Mouse (Mus musculus): ENCODE measurements around the gene Pcyt1a. TPM values are rescaled to one million over a fixed set of nuclear protein-coding genes. Genes with fewer than 3 reads are reported as not detected.

Gene Pcyt1a
- 1 to 10 TPM; 6.0 to 6.9 TPM for polyA plus RNA-seq (2017; shearing (Covaris generic))

- peak; percentile 67 for ATAC-seq
Measured at GRCm38 (mm10) chr16:32430474-32431046, at the start of gene Pcyt1a. Gene Pcyt1a, plus strand, starts transcription at chr16:32430921.

GRCm38 (mm10) chr16:32382901-32383300, 47.8 kb upstream of the Pcyt1a start:
- no peak for ATAC-seq

GRCm38 (mm10) chr16:32384885-32385284, 45.8 kb upstream of the Pcyt1a start:
- ATAC-seq, result no peak

GRCm38 (mm10) chr16:32386826-32387225, 43.9 kb upstream of the Pcyt1a start:
- no peak for ATAC-seq

GRCm38 (mm10) chr16:32389049-32389448, 41.7 kb upstream of the Pcyt1a start:
- ATAC-seq, result no peak

- ATAC-seq, result no peak
Measured at GRCm38 (mm10) chr16:32389841-32390240, 40.9 kb upstream of the Pcyt1a start.

- ATAC-seq, result no peak
Measured at GRCm38 (mm10) chr16:32390882-32391281, 39.8 kb upstream of the Pcyt1a start.

- no peak for ATAC-seq
Measured at GRCm38 (mm10) chr16:32395679-32396540, 34.8 kb upstream of the Pcyt1a start.

GRCm38 (mm10) chr16:32396541-32396835, 34.2 kb upstream of the Pcyt1a start:
- ATAC-seq, result no peak

GRCm38 (mm10) chr16:32398206-32398605, 32.5 kb upstream of the Pcyt1a start:
- ATAC-seq, result no peak

GRCm38 (mm10) chr16:32400267-32400666, 30.5 kb upstream of the Pcyt1a start, which contains the start of gene Tm4sf19:
Gene Tm4sf19, plus strand, starts transcription at chr16:32400506.
- no peak for ATAC-seq

GRCm38 (mm10) chr16:32401335-32401965, 29.3 kb upstream of the Pcyt1a start:
- no peak for ATAC-seq

GRCm38 (mm10) chr16:32402818-32403217, 27.9 kb upstream of the Pcyt1a start:
- no peak for ATAC-seq

GRCm38 (mm10) chr16:32405716-32406115, 25.0 kb upstream of the Pcyt1a start:
- no peak for ATAC-seq

GRCm38 (mm10) chr16:32406671-32407070, 24.1 kb upstream of the Pcyt1a start:
- ATAC-seq, result no peak

- ATAC-seq, result no peak
Measured at GRCm38 (mm10) chr16:32407730-32408129, 23.0 kb upstream of the Pcyt1a start.

- ATAC-seq, result no peak
Measured at GRCm38 (mm10) chr16:32417457-32417856, 13.3 kb upstream of the Pcyt1a start.

- peak; percentile 99 for ATAC-seq
Measured at GRCm38 (mm10) chr16:32419517-32420483, 10.9 kb upstream of the Pcyt1a start, which contains the start of gene Tctex1d2. Gene Tctex1d2, plus strand, starts transcription at chr16:32419702.

GRCm38 (mm10) chr16:32427506-32427905, 3.2 kb upstream of the Pcyt1a start:
- ATAC-seq, result no peak

- peak; percentile 30 for ATAC-seq
Measured at GRCm38 (mm10) chr16:32431047-32431591, 398 bp downstream of the Pcyt1a start.

- ATAC-seq, result no peak
Measured at GRCm38 (mm10) chr16:32431926-32432325, 1.2 kb downstream of the Pcyt1a start.

- no peak for ATAC-seq
Measured at GRCm38 (mm10) chr16:32433138-32433537, 2.4 kb downstream of the Pcyt1a start.
